Mouse (Mus musculus) adrenal gland, adult (tissue): ENCODE data around the gene Olfr1427.
"Not testable (repeated sequence)": the region's sequence is repeated elsewhere in the genome, so short reads cannot be mapped to it uniquely, and the experiment has no call there.

Source experiments
- DNase-seq, 2 experiments: peaks; one replicate each; pipeline ENCODE4 v3.0.0; 2022 to 2023; ENCODE audit warnings: low spot score in 1 of 2; ENCODE audit not compliant: inconsistent age in 2 of 2

The Olfr1427 gene

GRCm38 (mm10) chr19:12103234-12103633 lies at the start of gene Olfr1427:
TSS of gene Olfr1427 (minus strand) at chr19:12103334.
- DNase-seq: no peak

- DNase-seq: no peak
Observed at GRCm38 (mm10) chr19:12145452-12145851, 42.3 kb upstream of the Olfr1427 start.

GRCm38 (mm10) chr19:12143356-12143755 lies 40.2 kb upstream of the Olfr1427 start:
- no peak for DNase-seq

GRCm38 (mm10) chr19:12134289-12134688 lies 31.2 kb upstream of the Olfr1427 start:
- DNase-seq: peak; percentile 11 to 74

GRCm38 (mm10) chr19:12123103-12123502 lies 20.0 kb upstream of the Olfr1427 start, which contains the start of gene Olfr76:
TSS of gene Olfr76 (minus strand) at chr19:12123203.
- DNase-seq: no peak

GRCm38 (mm10) chr19:12116464-12116863 lies 13.3 kb upstream of the Olfr1427 start:
- DNase-seq: no peak

- no peak for DNase-seq
Observed at GRCm38 (mm10) chr19:12115797-12116196, 12.7 kb upstream of the Olfr1427 start, which contains the start of gene Olfr1428. TSS of gene Olfr1428 (minus strand) at chr19:12115897.

GRCm38 (mm10) chr19:12113807-12114206 lies 10.7 kb upstream of the Olfr1427 start:
- DNase-seq: no peak

GRCm38 (mm10) chr19:12104541-12104940 lies 1.4 kb upstream of the Olfr1427 start:
- DNase-seq: no peak

- no peak for DNase-seq
Observed at GRCm38 (mm10) chr19:12091913-12092312, 11.2 kb downstream of the Olfr1427 start, which contains the start of gene Olfr1426. TSS of gene Olfr1426 (minus strand) at chr19:12092013.

GRCm38 (mm10) chr19:12077631-12078030 lies 25.5 kb downstream of the Olfr1427 start, which contains the start of gene Olfr1425:
TSS of gene Olfr1425 (minus strand) at chr19:12077731.
- not testable (repeated sequence) for DNase-seq

GRCm38 (mm10) chr19:12069546-12069945 lies 33.6 kb downstream of the Olfr1427 start:
- not testable (repeated sequence) for DNase-seq

GRCm38 (mm10) chr19:12067806-12068205 lies 35.3 kb downstream of the Olfr1427 start:
- DNase-seq: not testable (repeated sequence)

- not testable (repeated sequence) for DNase-seq
Observed at GRCm38 (mm10) chr19:12062582-12062981, 40.6 kb downstream of the Olfr1427 start, which contains the start of gene Olfr1424. TSS of gene Olfr1424 (minus strand) at chr19:12062682.
